Mouse (Mus musculus) testis, adult 10 weeks (tissue): Measurements from ENCODE around the gene Dhh. TPM values are rescaled to one million over a fixed set of nuclear protein-coding genes. Genes with fewer than 3 reads are reported as not detected.

ENCODE experiments used
- polyA plus RNA-seq: library from polyadenylated mRNA; stranded (reverse); fragments of 350-450 nt; fragmentation: Illumina TruSeq; extraction: RNeasy Lipid Tissue Mini Kit (QIAGEN cat#74804); gene quantifications from one replicate; pipeline ENCODE4 v1.2.3, GENCODE M21; 2014; ENCODE audit warnings: low read depth, low replicate concordance

Gene Dhh
- 4.0 TPM for polyA plus RNA-seq

DNA sequence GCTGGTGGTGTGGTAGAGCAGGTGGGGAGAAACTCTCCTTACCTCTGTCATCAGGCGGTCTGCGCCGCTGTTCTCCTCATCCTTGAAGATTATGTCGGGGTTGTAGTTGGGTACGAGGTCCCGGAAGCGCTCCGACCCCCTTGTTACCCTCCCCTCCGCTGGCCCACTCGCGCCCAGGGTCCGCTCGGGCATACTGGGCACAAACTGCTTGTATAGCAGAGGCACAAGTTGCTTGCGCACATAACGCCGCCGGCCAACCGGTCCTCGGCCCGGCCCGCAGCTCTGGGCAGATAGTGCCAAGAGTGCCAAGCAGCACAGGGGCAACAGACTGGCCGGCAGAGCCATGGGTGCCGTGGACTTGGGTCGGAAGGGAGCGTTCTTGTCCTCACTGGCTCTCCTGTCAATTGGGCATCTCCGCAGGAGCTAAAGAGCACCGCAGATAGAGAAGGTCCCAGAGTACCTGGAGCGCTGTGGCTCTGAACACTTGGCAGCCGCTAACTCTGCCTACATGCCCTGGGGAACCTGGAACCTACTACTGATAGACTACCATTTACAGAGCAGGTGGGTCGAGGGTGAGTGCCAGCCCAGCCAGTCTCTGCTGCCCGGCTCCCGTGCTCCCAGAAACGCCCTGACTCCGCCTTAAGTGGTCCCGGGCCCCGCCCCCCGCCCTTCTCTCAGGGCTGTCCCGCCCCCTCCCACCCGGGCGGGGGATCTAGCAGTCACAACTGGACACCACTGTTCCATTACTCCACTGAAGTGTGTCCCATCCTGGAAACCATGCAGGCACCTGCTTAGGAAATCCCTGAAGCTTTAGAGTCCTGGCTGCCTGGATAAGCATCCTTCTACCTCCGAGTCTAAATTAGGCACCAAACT lies at the start of gene Dhh:
Gene Dhh (minus strand): TSS at position 613 of the 873 bp plus-strand sequence.

DNA sequence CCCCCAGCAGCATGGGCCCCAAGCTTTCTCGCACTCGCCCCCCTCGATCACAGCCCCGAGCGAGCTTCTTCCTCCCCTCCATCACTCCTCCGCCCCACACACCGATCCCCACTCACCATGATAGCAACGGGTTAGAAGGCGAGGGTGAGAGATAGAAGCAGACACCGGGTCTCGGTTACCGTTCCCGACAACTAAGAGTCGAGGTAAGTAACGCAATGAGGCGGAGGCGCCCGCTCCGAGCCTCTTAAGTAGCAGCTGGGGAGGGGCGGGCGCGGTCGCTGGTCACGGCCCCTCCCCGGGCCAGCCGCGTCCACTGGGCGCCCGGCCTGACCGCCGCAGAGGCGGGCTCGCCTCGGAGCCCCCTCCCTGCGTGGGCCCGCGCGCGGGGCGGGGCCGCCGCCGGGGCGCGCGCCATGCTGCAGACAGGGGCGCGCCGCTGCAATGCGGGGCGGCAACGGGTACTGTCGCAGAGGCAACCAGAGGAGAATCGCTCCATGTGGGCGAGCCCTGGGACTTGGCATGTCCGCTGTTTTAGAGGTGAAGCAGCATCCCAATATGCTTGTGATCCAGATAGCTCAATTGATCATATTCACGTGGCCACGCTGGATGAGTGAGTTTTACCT lies 36.0 kb upstream of the Dhh start, which contains the start of gene Tuba1b:
Gene Tuba1b (minus strand): TSS at position 349 of the 623 bp plus-strand sequence.

GRCm38 (mm10) chr15:98917538-98918498 lies 19.5 kb upstream of the Dhh start, which contains the start of gene Lmbr1l:
Lmbr1l (minus strand) TSS chr15:98918231.

DNA sequence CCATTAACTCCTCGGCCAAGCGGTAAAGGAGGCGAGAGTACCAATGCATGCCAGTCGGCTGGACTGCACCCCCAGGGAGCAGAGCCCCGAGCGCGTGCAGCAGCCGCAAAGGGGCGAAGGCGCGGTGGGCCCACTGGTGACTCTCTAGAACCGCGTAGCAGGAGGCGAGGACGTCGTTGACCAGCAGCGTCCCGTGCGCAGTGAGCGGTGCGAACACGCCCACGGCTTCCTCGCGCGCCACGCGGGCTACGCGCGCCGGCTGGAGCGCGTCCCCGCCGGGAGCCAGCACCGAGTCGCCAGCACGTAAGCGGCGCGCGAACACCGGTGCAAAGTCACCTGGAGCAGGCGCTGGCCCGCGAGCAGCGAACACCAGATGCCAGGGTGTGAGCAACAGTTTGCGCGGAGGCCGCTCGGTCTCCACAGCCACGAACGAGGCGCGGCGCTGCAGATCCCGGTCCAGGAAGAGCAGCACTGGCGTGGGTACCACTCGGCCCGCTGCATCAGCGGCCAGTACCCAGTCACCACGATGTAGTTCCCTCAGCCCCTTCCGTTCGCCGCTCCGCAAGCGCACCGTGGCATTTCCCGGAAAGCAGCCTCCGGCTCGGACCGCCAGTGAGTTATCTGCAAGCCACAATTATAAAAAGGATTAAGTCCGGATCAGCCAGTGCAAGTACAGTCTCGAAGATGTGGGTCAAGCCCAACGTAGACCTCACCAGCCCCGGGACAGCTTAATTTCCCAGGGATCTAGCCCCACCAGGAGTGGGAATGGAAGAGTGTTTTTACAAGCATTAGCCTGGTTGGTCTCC lies 4.2 kb downstream of the Dhh start, which contains the start of gene Rhebl1:
Gene Rhebl1 (minus strand): TSS at position 601 of the 806 bp plus-strand sequence.

GRCm38 (mm10) chr15:98871070-98871915 lies 27.0 kb downstream of the Dhh start, which contains the start of gene Kmt2d:
Kmt2d (minus strand) TSS chr15:98871204.

Other genes with a start within 250 kb of the Dhh start
- 2.1 TPM for gene Ddx23, start 235.6 kb downstream of the Dhh start, polyA plus RNA-seq
- not detected for gene Rnd1, start 221.1 kb downstream of the Dhh start, polyA plus RNA-seq
- 127 TPM for gene Ccdc65, start 190.3 kb downstream of the Dhh start, polyA plus RNA-seq
- not detected for gene Fkbp11, start 170.3 kb downstream of the Dhh start, polyA plus RNA-seq
- 19.6 TPM for gene Arf3, start 135.3 kb downstream of the Dhh start, polyA plus RNA-seq
- gene Wnt10b, start 120.4 kb downstream of the Dhh start, polyA plus RNA-seq: 0.20 TPM
- gene Wnt1, start 108.7 kb downstream of the Dhh start, polyA plus RNA-seq: not detected
- gene Ddn, start 89.0 kb downstream of the Dhh start, polyA plus RNA-seq: not detected
- 17.5 TPM for gene Prkag1, start 67.0 kb downstream of the Dhh start, polyA plus RNA-seq
- gene Kmt2d, start 27.3 kb downstream of the Dhh start, polyA plus RNA-seq: 2.5 TPM
- 1.7 TPM for gene Rhebl1, start 4.0 kb downstream of the Dhh start, polyA plus RNA-seq
- gene Lmbr1l, start 19.7 kb upstream of the Dhh start, polyA plus RNA-seq: 27.2 TPM
- 17.9 TPM for gene Tuba1b, start 36.0 kb upstream of the Dhh start, polyA plus RNA-seq
- gene Gm49450, start 55.0 kb upstream of the Dhh start, polyA plus RNA-seq: not detected
- 38.3 TPM for gene Tuba1a, start 55.2 kb upstream of the Dhh start, polyA plus RNA-seq
- gene Tuba1c, start 131.4 kb upstream of the Dhh start, polyA plus RNA-seq: 7.9 TPM
- not detected for gene Prph, start 156.6 kb upstream of the Dhh start, polyA plus RNA-seq
- gene Troap, start 176.0 kb upstream of the Dhh start, polyA plus RNA-seq: 2.4 TPM
- not detected for gene C1ql4, start 189.3 kb upstream of the Dhh start, polyA plus RNA-seq
- not detected for gene Dnajc22, start 194.6 kb upstream of the Dhh start, polyA plus RNA-seq
- 96.0 TPM for gene Spats2, start 227.4 kb upstream of the Dhh start, polyA plus RNA-seq